Mouse (Mus musculus) kidney, postnatal 14 days (tissue): ENCODE results near the gene Csk.

Experiments
- DNase-seq: peaks from one replicate; pipeline ENCODE4 v3.0.0; 2022; ENCODE audit warnings: mixed read lengths

The Csk gene

DNA sequence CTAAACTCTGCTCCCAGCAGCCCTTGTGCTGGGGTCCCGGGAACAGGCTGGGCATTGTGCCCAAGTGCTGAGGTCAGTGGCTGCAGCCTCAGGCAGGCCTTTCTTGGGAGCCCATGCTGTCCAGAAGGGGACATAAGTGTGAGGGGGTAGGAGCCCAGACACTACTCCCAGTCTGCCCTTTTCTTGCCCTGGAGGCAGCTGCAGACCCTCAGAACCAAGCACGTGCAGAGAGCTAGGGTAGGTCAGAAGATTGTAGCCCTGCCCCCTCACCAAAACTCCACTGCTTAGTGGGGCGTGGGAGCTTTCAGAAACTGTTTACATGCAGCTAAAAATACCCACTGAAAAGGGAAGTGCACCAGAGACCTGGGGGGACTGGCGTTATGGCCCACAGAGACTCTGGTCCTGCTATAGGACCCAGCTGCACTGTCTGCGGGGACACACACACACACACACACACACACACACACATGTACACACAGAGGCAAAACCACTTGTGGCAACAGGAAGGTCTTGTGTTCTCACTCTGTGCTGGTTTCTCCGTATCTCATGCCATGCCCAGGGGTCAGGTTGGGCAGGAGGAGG, 15.6 kb downstream of the Csk start:
- peak; percentile 89 for DNase-seq

DNA sequence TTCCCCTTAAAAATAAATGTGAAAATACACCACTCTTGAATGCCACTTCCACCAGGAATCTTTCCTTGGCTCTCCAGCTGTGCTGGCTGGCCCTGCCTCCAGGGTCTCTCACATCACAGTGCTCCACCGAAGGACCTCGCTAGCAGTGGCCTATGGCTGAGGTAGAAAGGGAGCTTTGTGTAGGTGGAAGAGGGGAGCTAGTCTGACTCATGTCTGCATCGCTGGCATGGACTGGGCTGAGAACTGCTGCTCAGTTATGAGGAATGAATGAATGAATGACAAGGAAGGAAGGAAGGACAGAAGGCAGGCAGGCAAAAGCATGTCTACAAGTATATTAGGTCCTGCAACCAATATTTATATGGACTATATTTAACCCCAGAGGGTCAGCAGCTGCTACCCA, 16.2 kb downstream of the Csk start:
- DNase-seq, result no peak

DNA sequence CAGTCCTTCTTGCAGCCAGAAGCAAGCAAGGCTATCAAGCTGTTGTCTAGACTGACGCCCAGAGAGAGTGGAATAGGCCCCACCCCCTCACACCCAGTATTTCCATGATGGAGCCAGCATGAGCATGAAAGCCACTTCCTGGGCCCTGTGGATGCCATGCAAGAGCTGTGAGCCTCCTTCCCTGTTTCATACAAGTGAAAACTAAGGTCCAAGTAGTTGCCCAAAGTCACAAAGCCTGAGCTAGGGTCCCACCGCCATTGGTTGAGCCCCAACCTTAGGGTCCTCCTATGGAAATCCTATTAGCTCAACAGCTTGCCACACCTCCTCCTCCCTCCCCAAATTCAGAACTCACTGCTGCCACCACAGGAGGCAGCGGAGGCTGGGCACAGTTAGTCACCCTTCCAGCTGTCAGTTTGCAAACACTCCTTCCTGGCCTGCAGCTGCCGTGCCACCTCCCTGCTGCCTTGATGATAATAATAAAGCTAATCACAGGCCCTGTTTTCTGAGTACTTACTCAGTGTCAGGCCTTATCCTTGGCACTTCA, 19.9 kb downstream of the Csk start:
- DNase-seq, result no peak

DNA sequence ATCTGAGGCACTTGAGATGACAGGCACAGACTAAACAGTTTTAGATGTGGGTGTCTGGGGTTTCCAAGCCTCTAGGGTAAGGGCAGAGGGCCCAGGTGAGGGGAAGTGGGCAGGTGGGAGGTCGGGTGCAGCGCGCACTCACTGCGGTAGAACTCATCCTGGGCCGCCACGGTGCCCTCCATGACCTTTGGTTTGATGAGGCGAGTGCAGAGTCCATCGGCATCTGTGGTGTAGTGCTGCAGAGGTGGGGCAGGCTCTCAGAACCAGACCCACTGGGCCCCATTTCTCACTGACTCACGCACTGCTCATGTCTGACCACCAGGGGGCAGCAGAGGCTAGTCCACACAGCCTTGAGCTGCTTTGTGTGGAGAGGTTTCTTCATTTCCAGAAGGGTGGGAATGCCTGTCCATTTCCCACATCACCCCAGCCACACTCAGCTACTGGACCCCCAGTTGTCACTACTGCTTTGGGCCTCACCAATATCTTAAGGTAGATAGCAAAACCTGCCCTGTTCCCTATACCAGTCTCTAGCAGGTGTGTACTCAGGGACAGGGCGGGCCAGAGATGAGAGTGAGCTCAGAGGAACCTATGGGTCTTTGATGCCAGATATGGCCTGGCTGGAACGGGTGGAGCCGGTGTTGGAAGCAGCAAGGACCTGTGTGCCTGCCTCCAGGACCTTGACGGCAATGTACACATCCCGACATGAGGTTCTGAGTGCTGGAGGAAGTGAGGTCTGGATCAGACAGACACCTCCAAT, 24.1 kb downstream of the Csk start:
- DNase-seq, result peak; percentile 80

DNA sequence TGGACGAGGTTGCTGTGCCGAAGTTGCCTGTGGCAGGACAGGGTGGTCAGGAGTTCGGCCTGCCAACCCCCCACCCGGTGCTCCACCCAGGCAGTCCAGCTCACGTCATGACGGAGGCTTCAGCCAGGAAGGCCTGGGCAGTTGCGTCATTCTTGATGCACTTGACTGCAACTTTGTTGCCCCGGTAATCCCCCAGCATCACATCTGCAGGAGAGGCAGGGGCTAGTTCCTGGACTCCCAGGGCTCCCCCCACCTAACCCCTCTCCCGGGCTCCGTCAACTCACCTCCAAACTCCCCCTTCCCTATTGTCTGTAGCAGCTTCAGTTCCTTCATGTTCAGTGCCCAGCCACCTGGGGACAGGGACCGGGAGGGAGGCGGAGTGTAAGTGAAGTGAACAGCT, 24.7 kb downstream of the Csk start:
- no peak for DNase-seq

DNA sequence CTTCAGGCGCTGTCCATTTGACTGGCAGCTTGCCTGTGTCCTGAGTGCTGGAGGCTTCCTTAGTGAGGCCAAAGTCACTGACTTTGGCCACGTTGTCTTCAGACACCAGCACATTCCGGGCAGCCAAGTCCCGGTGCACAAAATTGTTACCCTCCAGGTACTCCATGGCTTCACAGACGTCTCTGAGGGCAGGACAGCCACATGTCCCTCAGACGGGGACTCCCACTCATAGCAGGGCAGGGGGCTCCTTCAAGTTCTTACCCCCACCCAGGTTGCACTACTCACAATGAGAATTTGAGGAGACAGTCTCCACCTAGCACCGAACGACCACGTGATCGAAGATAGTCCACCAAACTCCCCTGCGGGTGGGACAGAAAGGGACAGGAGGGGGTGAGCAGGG, 25.5 kb downstream of the Csk start:
- no peak for DNase-seq

DNA sequence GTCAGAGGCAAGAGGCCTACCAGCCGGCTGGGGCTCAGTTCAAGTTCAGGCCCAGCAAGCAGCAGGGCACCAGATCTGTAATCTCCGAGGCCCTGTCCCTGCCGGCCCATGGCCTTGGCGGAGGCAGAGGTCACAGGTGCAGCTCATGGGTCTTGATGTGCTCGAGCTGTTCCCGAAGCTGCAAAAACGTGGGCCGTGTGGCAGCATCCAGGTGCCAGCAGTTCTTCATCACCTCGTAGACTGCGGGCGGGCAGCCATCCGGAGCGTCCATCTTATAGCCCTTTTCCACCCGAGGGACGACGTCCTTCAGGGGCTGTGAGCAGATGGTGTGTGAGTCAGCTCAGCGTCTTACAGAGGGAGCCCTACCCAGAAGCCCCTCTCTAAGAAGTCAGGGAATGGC, 26.2 kb downstream of the Csk start:
- no peak for DNase-seq

DNA sequence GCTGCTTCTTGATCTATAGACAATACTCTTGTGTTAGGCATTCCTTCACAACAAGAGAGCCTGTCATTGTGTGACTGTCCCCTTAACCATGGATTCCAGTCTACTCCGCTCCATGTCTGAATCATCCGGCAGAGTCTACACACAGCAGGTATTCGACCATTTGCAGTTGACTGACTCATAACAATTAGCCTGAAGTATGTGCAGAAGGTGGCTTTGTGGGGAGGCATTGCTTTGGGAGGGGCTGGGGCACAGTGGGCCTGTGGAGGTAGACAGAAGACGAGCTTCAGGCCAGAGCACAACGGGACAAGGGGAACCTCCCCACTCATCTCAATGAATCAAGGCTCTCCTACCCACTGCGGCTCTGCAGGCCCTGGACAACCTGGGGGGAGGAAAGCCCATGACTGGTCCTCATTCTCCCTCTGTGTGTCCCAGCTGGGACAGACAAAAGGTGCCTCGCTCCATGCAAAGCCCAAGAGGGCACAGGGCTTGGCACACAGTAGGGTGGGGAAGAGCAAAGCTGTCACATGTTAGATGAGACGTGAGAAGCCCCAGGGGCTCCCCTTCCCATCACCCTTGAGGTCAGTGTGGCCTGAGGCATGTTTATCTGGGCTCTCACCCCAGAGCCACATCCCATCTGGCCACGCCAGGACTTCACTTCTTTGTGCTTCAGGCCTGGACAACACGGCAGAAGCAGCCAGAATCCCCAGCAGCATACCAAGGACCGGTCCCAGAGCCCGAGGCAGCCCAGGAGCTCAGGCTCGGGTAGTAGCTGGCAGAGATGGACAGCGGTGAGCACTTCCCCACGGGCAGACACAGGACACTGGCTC, 27.5 kb downstream of the Csk start:
- no peak for DNase-seq

DNA sequence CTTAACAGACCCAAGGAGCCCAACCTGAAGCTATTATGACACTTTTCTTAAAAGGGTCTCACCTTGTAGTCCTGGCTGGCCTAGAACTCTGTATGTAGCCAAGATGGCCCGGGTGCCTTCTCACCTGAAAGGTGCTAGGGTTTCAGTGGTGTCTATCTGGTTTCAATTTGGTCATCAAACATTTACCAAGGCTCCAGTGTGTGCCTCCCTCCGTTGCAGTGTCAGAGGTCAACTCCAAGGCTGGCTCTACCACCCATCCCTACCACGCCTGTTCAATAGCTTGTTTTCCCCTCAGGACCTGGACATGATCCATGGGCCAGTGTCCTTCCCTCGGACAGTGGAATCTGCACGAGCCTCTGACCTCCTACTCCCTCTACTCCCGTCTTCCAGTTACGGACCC, 29.1 kb downstream of the Csk start:
- no peak for DNase-seq

DNA sequence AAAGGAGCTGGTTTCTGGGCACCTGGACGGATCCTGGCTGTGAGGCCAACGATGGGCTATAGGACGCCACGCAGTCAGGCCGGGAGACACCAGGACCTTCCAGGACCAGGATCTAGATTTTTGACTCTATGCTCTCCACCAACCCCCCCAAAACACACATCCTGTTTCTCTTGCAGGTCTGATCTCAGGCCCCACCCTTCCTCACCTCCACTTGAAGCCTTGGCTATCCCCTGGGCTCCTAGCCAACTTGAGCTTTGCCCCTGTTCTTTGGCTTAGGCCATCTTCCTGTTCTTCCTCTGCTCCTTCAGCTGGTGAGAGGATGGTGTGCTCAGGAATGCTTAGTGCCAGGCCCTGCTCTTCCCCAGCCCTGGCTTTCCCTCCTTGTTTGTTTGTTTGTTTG, 32.8 kb downstream of the Csk start, which contains the start of gene Lman1l:
Lman1l (minus strand) TSS at position 101 of the 400 bp plus-strand sequence.
- no peak for DNase-seq

DNA sequence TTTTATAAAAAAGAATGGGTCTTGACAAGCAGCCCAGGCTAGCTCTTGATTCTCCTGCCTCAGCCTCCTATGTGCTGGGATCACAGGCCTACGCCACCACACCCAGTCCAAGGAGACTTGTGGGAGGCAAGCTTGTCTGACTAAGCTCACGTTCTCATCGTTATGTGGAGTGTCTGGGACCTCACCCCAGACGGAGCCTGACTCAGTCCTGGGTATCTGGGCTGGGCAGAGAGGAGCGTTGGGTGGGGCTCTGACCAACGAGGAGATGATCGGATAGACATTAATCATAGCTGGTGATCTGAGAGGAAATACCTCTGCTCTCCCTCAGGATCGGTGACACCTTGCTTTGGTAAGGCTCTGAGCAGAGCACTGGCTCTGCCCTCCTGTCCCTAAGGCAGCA, 34.6 kb downstream of the Csk start:
- no peak for DNase-seq

DNA sequence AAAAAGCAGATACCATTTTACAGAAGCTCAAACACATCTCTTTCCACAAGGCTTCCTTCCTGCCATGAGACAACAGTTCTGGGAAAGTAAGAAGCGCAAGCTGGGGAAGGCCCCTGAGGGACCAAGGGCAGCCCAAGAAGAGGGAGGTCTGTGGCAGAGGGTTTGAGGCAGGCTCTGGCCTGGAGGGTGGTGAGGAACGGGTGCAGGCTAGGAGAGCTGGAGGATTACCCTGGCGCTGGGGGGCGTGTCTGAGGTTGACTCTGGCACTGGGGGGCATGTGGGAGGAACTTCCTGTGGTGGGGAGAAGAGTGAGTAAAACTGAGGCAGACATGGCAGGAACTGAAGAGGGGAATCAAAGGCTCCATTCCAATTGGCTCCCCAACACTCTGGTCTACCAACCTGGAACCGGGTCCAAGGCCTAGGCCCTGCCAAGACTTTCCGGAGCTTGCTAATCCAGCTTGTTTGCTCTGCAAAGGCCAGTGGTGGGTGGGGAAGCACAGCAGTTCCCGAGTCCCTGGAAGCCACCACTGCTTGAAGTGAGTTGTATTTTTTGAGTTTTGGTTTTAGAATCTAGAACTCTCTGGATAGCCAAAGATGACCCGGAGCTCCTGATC, 35.8 kb downstream of the Csk start:
- no peak for DNase-seq

DNA sequence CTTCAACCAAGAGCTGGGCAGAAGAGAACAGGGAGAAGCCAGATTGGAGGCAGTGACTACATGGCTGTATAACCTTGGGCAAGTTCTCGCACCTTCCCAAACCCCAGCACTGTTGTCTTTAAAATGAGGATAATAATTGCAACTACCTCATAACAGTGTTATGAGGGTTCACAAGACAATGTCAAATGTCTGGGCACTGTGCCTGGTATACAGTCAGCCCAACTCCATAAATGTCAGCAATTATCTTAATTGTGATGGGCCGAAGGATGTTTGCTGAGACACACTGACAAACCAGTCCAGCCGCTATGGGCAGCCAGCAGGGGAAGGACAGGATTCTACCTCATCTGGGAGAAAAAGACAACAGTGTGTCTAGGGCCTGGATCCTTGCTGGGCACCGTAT, 38.6 kb downstream of the Csk start:
- no peak for DNase-seq

DNA sequence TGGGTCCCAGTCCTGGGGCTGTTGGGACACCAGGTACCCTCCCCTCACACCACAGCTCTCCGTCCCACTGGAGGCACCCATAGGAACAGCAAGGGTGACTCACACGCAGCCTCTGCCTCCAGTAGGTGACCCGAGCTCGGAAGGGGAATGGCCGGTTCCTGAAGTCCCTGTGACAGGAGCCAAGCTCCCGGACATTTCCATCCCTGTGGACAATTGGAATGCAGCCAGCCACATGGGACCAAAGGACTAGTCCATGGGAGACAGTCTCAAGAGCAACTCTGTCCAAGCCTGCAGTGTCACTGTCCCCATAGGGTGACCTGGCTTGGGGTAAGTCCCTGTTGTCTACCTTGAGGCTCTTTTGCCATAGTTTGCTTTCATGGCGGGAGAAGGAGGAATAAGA, 39.5 kb downstream of the Csk start:
- DNase-seq, result no peak

DNA sequence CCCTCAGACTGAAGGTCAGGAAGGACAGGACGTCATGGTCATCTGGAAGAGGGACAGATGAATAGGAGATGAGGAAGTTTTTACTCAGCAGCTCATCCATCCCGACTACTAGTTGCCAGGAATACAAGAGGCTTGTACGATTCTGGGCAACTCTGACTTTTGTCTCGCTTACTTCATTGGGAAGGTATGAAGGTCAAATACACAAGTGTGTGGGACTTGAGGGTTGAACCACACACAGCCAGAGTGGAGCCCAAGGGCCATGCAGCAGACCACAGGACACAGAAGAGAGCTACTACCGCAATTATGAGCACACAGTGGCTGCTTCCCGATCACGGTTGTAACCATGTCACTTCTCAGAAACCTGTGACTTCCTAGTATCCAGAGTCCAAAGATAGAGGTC, 40.8 kb downstream of the Csk start:
- no peak for DNase-seq

DNA sequence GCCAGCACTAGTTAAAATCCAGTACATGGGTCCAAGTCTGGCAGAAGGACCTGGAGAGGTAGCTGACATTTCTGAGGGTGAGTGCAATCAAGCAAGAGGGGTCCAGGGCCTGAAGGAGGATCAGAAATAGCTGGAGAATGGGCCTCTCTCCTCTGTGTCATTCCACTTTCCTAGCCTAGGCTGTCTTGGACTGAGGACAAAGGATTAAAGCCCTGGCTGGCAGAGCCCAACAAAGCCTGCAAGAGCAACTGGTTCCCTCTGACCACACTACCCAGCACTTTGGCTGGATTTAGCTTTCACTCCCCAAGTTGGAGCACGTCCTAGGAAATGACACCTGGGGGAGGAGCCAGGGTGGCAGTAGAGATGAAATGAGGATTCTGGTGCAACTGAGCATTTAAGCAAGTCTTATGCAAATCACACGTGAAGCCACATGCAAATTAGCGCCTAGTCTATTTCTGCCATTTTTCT, 43.0 kb downstream of the Csk start:
- no peak for DNase-seq

DNA sequence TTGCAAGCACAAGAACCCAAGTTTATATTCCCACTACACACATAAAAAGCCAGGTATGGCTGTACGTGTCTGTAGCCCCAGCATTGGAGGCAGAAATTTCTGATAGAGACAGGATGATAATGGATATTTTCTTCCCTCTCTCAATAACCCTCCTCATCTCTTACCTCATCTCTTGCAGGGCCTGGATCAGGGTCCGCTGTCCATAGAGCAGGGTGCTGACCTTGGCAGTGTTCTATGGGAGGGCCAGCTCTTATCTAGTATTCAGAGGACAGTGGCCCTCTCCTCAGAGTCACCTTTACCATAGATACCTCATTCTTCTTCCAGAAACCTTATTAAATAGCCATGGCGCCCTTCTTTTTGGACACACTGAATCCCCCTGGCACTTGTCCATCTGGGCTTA, 43.6 kb downstream of the Csk start:
- DNase-seq, result no peak

DNA sequence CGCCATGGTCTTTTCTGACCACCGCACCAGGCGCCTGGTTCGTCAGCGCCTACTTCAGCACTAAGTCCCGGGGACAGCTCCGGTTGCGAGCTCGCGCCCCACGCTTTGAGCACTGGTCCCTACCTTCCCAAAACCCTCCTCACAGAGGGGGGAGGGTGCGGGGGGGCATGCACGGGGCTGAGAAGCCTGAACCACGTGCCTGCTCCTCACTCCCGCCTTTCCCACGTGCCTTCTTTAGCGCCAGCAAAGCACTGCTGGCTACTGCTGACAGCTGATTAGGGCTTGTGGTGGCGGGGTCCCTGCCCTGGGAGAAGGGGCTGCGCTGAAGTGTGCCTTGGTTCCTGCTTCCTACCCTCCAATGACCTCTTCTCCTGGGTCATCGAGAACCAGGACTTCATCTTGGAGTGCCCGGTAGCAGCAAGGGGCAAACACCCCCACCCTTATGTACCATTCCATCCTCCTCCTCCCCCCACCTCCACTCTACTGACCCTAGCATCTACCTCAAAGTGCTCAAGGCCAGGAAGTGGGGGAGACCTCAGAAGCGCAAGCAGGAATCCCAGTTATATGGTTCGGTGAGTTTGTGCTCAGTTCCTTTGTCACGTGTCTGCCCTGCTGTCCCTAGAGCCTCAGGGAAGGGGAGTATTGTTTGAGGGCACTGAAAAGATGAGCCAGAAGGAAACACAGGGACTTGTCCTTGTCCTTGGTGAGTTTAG, 47.1 kb downstream of the Csk start, which contains the start of gene Cplx3:
Cplx3 (minus strand) TSS at position 143 of the 713 bp plus-strand sequence.
- peak; percentile 65 for DNase-seq

DNA sequence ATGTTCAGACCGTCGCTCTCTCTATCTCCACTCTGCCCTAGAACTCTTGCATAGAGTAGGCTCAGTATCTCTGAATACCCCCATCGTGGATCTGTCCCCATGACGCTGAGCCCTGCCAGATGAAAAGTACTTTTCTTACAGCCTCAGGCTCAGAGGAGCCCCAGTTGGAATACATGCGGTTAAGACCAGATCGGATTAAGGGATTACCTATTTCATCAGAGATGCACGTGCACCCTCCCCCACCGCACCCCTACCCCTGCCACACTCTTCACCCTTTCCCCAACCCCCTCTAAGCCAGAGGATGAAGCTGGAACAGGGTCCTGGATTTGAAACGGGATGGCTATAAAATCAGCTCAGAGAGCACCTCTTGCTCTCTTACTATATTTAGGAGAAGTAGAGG, 47.9 kb downstream of the Csk start:
- no peak for DNase-seq

DNA sequence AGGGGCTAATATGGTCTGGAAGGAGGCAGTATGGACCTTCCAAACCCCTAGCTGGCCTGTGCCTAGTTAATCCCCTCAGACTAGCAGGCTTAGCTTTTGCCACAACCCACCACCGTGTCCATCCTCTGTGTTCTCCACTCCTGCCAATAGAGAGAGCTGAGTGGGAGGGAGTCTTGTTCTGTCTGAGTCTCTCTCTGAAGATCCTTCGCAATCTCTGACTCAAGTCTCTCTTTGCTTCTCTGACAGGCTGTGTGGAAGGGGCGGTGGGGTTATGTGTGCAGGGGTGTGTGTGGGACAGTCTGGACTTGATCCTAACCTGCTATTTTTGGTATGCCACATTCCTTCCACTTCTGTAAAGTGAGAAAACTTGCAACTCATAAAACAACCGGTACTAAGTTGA, 48.6 kb downstream of the Csk start:
- DNase-seq, result no peak

DNA sequence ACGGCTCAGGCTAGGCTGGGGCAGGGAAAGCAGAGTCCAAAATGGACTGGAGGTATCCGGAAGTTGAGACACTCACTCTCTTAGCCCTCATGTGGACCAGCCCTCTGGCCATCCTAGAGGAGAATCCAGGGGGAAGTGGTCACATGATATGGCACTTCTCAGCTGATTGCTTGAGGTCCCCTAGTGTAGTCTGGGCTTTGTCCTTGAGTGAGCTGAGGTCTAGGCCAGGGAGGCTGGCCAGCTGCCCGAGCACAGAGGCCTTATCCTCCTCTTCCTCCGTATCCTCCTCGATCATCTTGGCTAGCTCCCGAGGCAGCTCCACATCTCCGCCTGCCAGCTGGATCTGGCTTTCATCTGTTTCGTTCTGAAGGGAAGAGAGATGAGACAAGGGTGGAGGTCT, 51.3 kb downstream of the Csk start:
- no peak for DNase-seq

DNA sequence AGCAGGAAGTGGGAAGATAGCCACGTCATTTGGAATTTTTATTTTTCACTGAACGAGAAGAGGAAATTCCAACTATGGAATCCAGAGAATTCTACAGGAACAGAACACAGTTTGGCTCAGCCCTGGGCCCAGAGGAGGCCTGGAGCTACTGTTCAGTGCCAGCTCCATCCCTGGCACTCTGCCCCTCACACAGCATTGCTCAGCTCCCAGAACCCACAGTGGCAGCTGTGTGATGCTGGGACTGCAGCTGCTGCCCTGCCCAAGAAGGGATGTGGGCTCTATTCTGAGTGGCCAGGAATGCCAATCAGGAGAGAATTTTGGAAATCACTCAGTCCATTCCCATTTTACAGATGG, 52.1 kb downstream of the Csk start:
- peak; percentile 50 for DNase-seq
